Mouse (Mus musculus) liver, embryonic 14.5 days (tissue): ENCODE measurements around the gene Suz12. TPM values are rescaled to one million over a fixed set of nuclear protein-coding genes. Genes with fewer than 3 reads are reported as not detected.

Experiments used
- ATAC-seq: fragments of 200-750 bp; cut with Nextera tagmentation; 2 replicates; pipeline ENCODE4 v1.8.0; 2017; ENCODE audit warnings: moderate number of reproducible peaks, mild to moderate bottlenecking, moderate library complexity; ENCODE audit not compliant: insufficient read depth
- DNase-seq, 3 experiments: peaks; one replicate each; pipeline ENCODE4 v3.0.0-alpha.2; 2012 to 2013; ENCODE audit warnings: low read depth in 3 of 3, low spot score in 3 of 3
- H3K27ac ChIP-seq: fragments of 300-500 bp; sonication (generic); 2 replicates; pipeline ENCODE4 v1.5.1; 2014; ENCODE audit warnings: moderate library complexity, mild to moderate bottlenecking, control low read depth, inconsistent platforms
- H3K27me3 ChIP-seq: fragments of 300-500 bp; sonication (generic); 2 replicates; pipeline ENCODE4 v1.6.1; 2014; ENCODE audit warnings: mild to moderate bottlenecking, low read length, moderate library complexity; ENCODE audit not compliant: control insufficient read depth, insufficient read depth
- H3K36me3 ChIP-seq: fragments of 300-500 bp; sonication (generic); replicated peaks from 2 replicates; pipeline ENCODE4 v1.6.1; 2014; ENCODE audit warnings: low read depth; ENCODE audit not compliant: control insufficient read depth, insufficient read depth
- H3K4me1 ChIP-seq, 2 experiments: fragments of 200-500 bp in 1 of 2; fragments of 300-500 bp in 1 of 2; sonication (generic) in 1 of 2; replicated peaks; 2 replicates each; pipeline ENCODE4 v1.6.1; 2012 to 2014; ENCODE audit warnings: antibody characterized with exemption in 1 of 2, inconsistent platforms in 1 of 2, low read length in 1 of 2; ENCODE audit not compliant: control insufficient read depth in 2 of 2, insufficient read depth in 2 of 2
- H3K4me2 ChIP-seq: fragments of 300-500 bp; sonication (generic); 2 replicates; pipeline ENCODE4 v1.6.1; 2014; ENCODE audit warnings: low read depth, mild to moderate bottlenecking, control low read depth, moderate library complexity
- H3K4me3 ChIP-seq, 2 experiments: fragments of 200-500 bp in 1 of 2; fragments of 300-500 bp in 1 of 2; sonication (generic) in 1 of 2; 2 replicates each; pipeline ENCODE4 v1.5.1; 2012 to 2014; ENCODE audit warnings: low read depth in 2 of 2, low read length in 2 of 2, mild to moderate bottlenecking in 2 of 2, control low read depth in 1 of 2, inconsistent platforms in 1 of 2, moderate library complexity in 1 of 2; ENCODE audit not compliant: insufficient read depth in 1 of 2
- H3K9ac ChIP-seq: fragments of 300-500 bp; sonication (generic); replicated peaks from 2 replicates; pipeline ENCODE4 v1.6.1; 2014; ENCODE audit warnings: mild to moderate bottlenecking, control low read depth, moderate library complexity
- H3K9me3 ChIP-seq: fragments of 300-500 bp; sonication (generic); 2 replicates; pipeline ENCODE4 v1.6.1; 2016; ENCODE audit warnings: low read length, mixed read lengths; ENCODE audit not compliant: control insufficient read depth
- CTCF ChIP-seq: IDR thresholded peaks from 2 replicates; pipeline ENCODE4 v1.5.1; 2016; ENCODE audit warnings: antibody characterized with exemption, low read depth, control low read depth
- EP300 ChIP-seq: IDR thresholded peaks from 2 replicates; pipeline ENCODE4 v1.6.1; 2016; ENCODE audit warnings: antibody characterized with exemption, low read depth
- WGBS: fragments of 180-500 bp; shearing (Covaris S2); extraction: QIAGEN DNeasy Blood & Tissue Kit; methylation state at CpG from one replicate; pipeline ENCODE4 v1.1.7; 2014; ENCODE audit not compliant: insufficient replicate concordance; 5-methylcytosine and 5-hydroxymethylcytosine counted together
- polyA plus RNA-seq, 2 experiments: library from polyadenylated mRNA; depleted of rRNA in 1 of 2; stranded (reverse) in 1 of 2; unstranded in 1 of 2; fragments of >200 nt; fragmentation: Nextera tagmentation in 1 of 2; extraction: Ambion mirVana in 1 of 2; gene quantifications; 2 replicates each; pipeline versions ENCODE4 v1.2.1 to v1.2.3; 2012 to 2014

Suz12 gene
- polyA plus RNA-seq, 2 experiments, result 18.1 to 23.2 TPM

DNA sequence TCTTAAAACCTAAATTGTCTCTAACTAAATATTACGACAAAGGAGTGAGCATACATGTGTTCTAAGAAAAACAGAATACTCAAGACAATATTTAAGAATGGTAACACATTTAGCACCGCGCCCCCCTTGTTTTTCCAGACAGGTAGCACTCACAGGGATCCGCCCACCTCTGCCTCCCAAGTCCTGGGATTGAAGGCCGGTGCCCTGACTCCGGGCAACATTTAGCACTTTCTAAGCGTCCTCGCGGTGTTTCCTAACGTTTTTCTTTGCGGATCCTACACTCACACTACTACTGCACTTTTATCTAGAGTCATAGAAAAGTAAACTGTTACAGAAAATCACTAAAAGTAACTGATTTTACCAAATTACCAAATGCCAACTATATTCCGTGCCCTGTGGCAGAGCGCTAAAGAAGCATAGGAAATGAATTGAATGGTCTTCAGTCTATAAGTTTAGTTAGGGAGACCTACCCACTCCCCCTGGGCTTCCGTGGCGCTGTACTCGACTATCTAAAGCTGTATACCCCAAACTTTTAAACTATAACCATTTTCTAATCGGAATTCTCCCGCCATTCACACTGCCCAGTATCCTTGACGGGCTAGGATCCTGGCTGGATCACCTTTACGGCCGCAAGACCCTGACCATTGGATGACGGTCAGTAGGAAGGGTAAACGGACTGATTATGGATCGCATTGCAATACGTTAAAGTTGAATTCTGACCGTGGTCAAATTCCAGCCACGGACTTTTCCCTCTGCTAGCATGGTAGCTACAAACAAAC is 31.4 kb upstream of the Suz12 start:
- H3K27ac ChIP-seq, result peak overlapping the region; percentile 84
- no peaks in the 10 kb centered on the region for H3K27me3 ChIP-seq
- no peak for DNase-seq
- 6% methylated on average over 27 of the region's 27 CpGs for WGBS
- H3K36me3 ChIP-seq, result peaks cover 18% of the 10 kb centered on the region
- H3K4me3 ChIP-seq, result peak overlapping the region; percentile 73 to 95
- no peaks in the 10 kb centered on the region for H3K9me3 ChIP-seq
- ATAC-seq, result peak; percentile 18; the same call in 1 of the 2 replicates
- peak overlapping the region; percentile 89 for H3K9ac ChIP-seq
- peaks cover 3 to 5% of the 10 kb centered on the region in 2 experiments; a peak in 2 of 4 replicates for H3K4me1 ChIP-seq
- TF ChIP-seq EP300 (no peak), CTCF (no peak)
- H3K4me2 ChIP-seq, result peak overlapping the region; percentile 93

DNA sequence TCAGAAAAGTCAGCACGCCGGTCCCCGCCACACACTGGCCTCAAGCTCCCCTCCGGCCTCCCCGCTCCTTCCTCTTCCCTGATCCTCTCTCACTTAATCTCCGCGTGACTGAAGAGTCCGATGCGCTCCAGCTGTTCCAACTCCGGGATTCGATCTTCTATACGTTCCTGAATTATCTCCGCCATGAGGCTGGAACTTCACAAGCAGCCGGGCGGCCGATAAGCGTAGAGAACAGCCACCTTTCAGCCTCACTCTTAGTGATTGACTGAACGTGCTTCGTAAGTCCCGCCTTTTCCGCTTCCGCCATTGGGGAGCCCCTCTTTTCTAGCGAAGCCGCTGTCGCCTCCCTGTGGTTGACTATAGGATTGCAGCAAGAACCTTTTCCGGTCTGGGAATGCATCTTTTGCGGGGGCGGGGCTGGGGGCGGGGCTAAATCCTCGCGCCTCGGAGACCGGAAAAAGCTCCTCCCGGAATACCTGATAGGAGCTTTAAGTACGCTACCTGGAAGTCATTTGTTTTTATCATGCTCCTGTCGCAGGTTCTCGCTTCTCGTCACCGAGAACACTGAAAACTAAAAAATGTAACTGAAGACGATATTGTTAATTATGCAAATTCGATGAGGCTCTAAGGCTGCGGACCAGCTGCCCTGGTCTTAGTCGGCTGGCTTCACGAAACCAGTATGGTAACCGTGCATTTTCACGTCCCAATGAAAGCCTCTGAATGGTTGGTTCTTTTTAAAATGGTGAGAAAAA is 30.6 kb upstream of the Suz12 start, which contains the start of gene Utp6:
Utp6 (minus strand) TSS at position 266 of the 752 bp plus-strand sequence.
- Histone ChIP-seq H3K4me2 (peak within 1 kb of the TSS; percentile 93), H3K36me3 (peaks cover 13% of the 10 kb centered on the region), H3K9me3 (no peaks in the 10 kb centered on the region), H3K9ac (peak within 1 kb of the TSS; percentile 89), H3K27ac (peak within 1 kb of the TSS; percentile 84), H3K4me3 (peak within 1 kb of the TSS; percentile 73 to 95), H3K4me1 (peaks cover 3 to 5% of the 10 kb centered on the region in 2 experiments; a peak in 2 of 4 replicates), H3K27me3 (no peaks in the 10 kb centered on the region)
- DNase-seq (peak; percentile 99 to 100 (median 100)), ATAC-seq (peak; percentile 97)
- peak; percentile 95 for TF ChIP-seq CTCF
- peak; percentile 69 for TF ChIP-seq EP300
- WGBS, result under 1% methylated on average over 46 of the region's 46 CpGs

DNA sequence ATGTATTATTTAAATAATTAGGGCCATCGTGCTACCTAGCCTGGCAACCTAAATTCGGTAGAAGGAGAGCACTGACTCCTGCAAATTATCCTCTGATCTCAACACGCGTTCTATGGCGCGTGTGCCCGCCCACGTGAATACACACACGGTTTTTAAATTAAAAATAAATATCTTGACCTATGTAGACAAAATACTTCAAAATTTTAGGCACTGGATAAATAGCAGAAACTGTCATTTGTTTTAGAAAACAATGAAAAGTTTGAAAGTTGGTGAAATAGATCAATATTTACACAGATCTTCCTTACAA is 30.1 kb upstream of the Suz12 start:
- TF ChIP-seq CTCF (no peak), EP300 (no peak)
- Histone ChIP-seq H3K27ac (peak overlapping the region; percentile 55; the same call in 1 of the 2 replicates), H3K9ac (peak overlapping the region; percentile 75), H3K4me2 (peak overlapping the region; percentile 93), H3K36me3 (peaks cover 10% of the 10 kb centered on the region), H3K9me3 (no peaks in the 10 kb centered on the region), H3K27me3 (no peaks in the 10 kb centered on the region), H3K4me3 (peak overlapping the region; percentile 73 to 81), H3K4me1 (peaks cover 3 to 5% of the 10 kb centered on the region in 2 experiments; a peak in 2 of 4 replicates)
- DNase-seq (no peak), ATAC-seq (peak; percentile 30; the same call in 1 of the 2 replicates)
- 1% methylated on average over 9 of the region's 9 CpGs for WGBS

DNA sequence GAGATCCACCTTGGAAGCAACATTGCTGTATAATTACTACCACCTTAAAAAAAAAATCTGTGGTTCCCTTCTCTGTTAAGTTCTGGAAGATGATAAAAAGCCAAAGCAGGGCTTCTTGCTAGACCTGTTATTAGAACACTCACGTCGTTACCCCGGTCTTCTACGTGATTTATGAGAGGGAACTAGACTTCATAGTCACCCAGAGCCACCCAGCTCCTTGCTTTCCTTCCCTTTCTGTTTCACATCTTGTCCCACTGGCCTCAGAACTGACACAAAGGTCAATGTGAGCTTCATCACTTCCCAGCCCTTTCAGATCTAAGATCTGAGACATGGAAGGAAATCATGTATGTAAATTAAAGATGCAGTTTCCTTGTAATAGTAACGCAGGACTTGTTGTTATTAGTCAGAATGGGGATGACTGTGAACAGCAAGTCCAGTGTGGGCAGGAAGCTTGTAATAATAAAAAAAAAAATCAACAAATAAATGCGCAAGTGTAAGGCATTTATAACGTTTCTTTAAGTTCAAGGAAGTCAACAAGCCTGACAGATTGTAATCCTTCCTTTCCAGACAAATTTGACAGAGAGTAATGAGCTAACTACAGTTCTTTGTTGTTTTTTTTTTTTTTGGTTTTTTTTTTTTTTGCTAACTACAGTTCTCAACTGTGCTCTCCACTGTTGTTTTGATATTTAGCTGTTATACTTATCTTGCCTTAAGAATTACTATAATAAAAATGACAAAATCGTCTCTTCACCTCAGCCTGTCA is 29.5 kb upstream of the Suz12 start:
- Histone ChIP-seq H3K4me2 (peak overlapping the region; percentile 93), H3K4me1 (peaks cover 3 to 5% of the 10 kb centered on the region in 2 experiments; a peak in 2 of 4 replicates), H3K27me3 (no peaks in the 10 kb centered on the region), H3K9ac (peak overlapping the region; percentile 75), H3K9me3 (no peaks in the 10 kb centered on the region), H3K27ac (no peak overlapping the region), H3K36me3 (peaks cover 5% of the 10 kb centered on the region), H3K4me3 (peak overlapping the region in 1 of 2 experiments; percentile 73; a peak in 2 of 4 replicates)
- TF ChIP-seq CTCF, result no peak
- 27% methylated on average over 8 of the region's 8 CpGs for WGBS
- DNase-seq, result no peak
- no peak for ATAC-seq
